Mouse (Mus musculus) liver, embryonic 13.5 days (tissue): ENCODE results near the gene Nudt4. TPM values are rescaled to one million over a fixed set of nuclear protein-coding genes. Genes with fewer than 3 reads are reported as not detected.

ENCODE experiments used
- ATAC-seq: fragments of 200-750 bp; cut with Nextera tagmentation; 2 replicates; pipeline ENCODE4 v1.8.0; 2017; ENCODE audit warnings: low read depth, mild to moderate bottlenecking, moderate number of reproducible peaks, moderate library complexity
- DNase-seq: peaks from one replicate; pipeline ENCODE4 v3.0.0; 2022
- H3K27ac ChIP-seq: fragments of 300-500 bp; sonication (generic); 2 replicates; pipeline ENCODE4 v1.5.1; 2015; ENCODE audit warnings: moderate library complexity, mild to moderate bottlenecking, inconsistent platforms
- H3K27me3 ChIP-seq: fragments of 300-500 bp; sonication (generic); 2 replicates; pipeline ENCODE4 v1.6.1; 2015; ENCODE audit warnings: mild to moderate bottlenecking, inconsistent platforms
- H3K36me3 ChIP-seq: fragments of 300-500 bp; sonication (generic); 2 replicates; pipeline ENCODE4 v1.6.1; 2015; ENCODE audit warnings: mild to moderate bottlenecking, inconsistent platforms
- H3K4me1 ChIP-seq: fragments of 300-500 bp; sonication (generic); replicated peaks from 2 replicates; pipeline ENCODE4 v1.6.1; 2015; ENCODE audit warnings: inconsistent platforms
- H3K4me2 ChIP-seq: fragments of 300-500 bp; sonication (generic); 2 replicates; pipeline ENCODE4 v1.6.1; 2015; ENCODE audit warnings: inconsistent platforms, mild to moderate bottlenecking, moderate library complexity
- H3K4me3 ChIP-seq: fragments of 300-500 bp; sonication (generic); replicated peaks from 2 replicates; pipeline ENCODE4 v1.5.1; 2015; ENCODE audit warnings: mild to moderate bottlenecking, inconsistent platforms
- H3K9ac ChIP-seq: fragments of 300-500 bp; sonication (generic); 2 replicates; pipeline ENCODE4 v1.6.1; 2015; ENCODE audit warnings: mild to moderate bottlenecking, inconsistent platforms
- H3K9me3 ChIP-seq: fragments of 300-500 bp; sonication (generic); replicated peaks from 2 replicates; pipeline ENCODE4 v1.6.1; 2016; ENCODE audit warnings: inconsistent platforms
- WGBS: fragments of 180-500 bp; shearing (Covaris S2); methylation state at CpG from one replicate; pipeline ENCODE4 v1.1.7; 2015; ENCODE audit not compliant: insufficient replicate concordance; 5-methylcytosine and 5-hydroxymethylcytosine counted together
- polyA plus RNA-seq: library from polyadenylated mRNA; unstranded; fragments of >200 nt; fragmentation: Nextera tagmentation; extraction: Ambion mirVana; gene quantifications from 2 replicates; pipeline ENCODE4 v1.2.1, GENCODE M21; 2015

Nudt4 gene
- polyA plus RNA-seq, 1 experiment from 2014 or later: 81.7 TPM

DNA sequence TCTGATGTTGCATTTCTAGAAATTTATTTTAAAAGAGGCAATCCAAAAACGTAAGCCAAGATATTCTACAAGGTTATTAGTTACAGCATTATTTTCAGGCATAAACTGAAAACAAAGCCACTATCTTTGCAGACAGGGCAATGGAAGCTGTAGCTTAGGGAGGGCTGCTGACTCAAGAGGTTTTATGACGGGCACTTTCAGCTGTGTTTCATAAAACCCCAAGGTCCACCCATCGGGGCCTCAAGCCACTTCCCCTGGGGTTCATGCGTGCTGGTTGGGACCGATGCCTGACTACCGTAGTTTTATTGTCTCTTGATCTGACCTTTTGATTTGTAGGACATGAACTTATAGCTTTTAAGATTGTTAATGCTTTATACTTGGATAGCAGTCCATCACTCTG lies 26.2 kb upstream of the Nudt4 start:
- no peak overlapping the region for H3K4me3 ChIP-seq
- 55% methylated on average over 6 of the region's 6 CpGs for WGBS
- no peaks in the 10 kb centered on the region for H3K27me3 ChIP-seq
- no peak overlapping the region for H3K27ac ChIP-seq
- no peaks in the 10 kb centered on the region for H3K9me3 ChIP-seq
- no peaks in the 10 kb centered on the region for H3K36me3 ChIP-seq
- no peak overlapping the region for H3K9ac ChIP-seq
- peaks cover 9% of the 10 kb centered on the region for H3K4me1 ChIP-seq
- no peak overlapping the region for H3K4me2 ChIP-seq
- no peak for ATAC-seq
- no peak for DNase-seq

- H3K27me3 ChIP-seq: no peaks in the 10 kb centered on the region
- no peak overlapping the region for H3K27ac ChIP-seq
- H3K9me3 ChIP-seq: no peaks in the 10 kb centered on the region
- H3K9ac ChIP-seq: no peak overlapping the region
- H3K4me2 ChIP-seq: no peak overlapping the region
- DNase-seq: no peak
- H3K4me3 ChIP-seq: no peak overlapping the region
- ATAC-seq: no peak
- 75% methylated on average over 4 of the region's 4 CpGs for WGBS
- H3K4me1 ChIP-seq: peaks cover 6% of the 10 kb centered on the region
- no peaks in the 10 kb centered on the region for H3K36me3 ChIP-seq
These were observed 25.2 kb upstream of the Nudt4 start for GRCm38 (mm10) chr10:95589196-95589595.

GRCm38 (mm10) chr10:95587509-95588220 lies 23.7 kb upstream of the Nudt4 start:
- no peak for DNase-seq
- no peaks in the 10 kb centered on the region for H3K4me1 ChIP-seq
- ATAC-seq: no peak

DNA sequence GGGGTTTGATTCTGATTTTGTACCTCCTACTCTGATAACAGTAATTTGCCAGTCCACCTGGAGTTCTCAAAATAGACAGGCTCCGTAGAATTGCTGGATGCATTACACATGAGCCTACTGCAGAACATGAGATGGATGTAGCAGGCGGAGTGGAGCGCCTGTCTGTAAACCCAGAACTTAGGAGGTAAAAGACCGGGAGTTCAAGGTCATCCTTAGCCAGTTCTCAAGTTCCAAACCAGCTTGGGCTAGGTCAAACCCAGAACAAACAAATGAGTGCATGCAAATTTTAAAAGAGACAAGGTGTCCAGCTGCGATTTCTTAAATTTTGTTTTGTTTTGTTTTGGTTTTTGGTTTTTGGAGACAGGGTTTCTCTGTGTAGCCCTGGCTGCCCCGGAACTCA lies 21.6 kb upstream of the Nudt4 start:
- no peaks in the 10 kb centered on the region for H3K4me1 ChIP-seq
- no peaks in the 10 kb centered on the region for H3K27me3 ChIP-seq
- H3K36me3 ChIP-seq: no peaks in the 10 kb centered on the region
- no peak for ATAC-seq
- no peak overlapping the region for H3K27ac ChIP-seq
- no peaks in the 10 kb centered on the region for H3K9me3 ChIP-seq
- 78% methylated on average over 6 of the region's 6 CpGs for WGBS
- H3K4me2 ChIP-seq: no peak overlapping the region
- no peak overlapping the region for H3K9ac ChIP-seq
- no peak for DNase-seq
- no peak overlapping the region for H3K4me3 ChIP-seq

More at GRCm38 (mm10) chr10:95587509-95588220, 23.7 kb upstream of the Nudt4 start:
- Histone ChIP-seq H3K9me3 (no peaks in the 10 kb centered on the region), H3K4me3 (no peak overlapping the region), H3K27ac (no peak overlapping the region), H3K4me2 (no peak overlapping the region), H3K27me3 (no peaks in the 10 kb centered on the region), H3K9ac (no peak overlapping the region), H3K36me3 (no peaks in the 10 kb centered on the region)
- 60% methylated on average over 8 of the region's 8 CpGs for WGBS

DNA sequence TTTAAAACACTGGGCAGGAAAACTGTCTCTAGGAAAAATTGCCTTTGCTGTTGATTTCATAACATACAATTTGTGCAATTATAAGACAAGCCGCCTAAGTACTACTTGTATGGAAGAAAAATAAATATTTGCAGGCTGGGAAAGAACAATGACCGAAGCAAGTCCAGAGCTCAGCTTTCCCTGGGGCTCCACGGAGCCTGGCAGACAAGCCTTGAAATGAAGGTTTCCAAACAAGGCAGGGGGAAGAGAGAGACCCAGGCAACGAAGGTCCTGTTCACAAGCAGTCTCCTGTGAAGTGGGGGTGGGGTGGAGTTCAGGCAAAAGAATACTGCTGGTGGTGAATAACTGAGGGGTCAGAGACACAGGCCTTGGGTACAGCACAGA lies 13.6 kb upstream of the Nudt4 start:
- ATAC-seq: no peak
- no peak overlapping the region for H3K27ac ChIP-seq
- no peaks in the 10 kb centered on the region for H3K9me3 ChIP-seq
- WGBS: 48% methylated on average over 4 of the region's 4 CpGs
- H3K27me3 ChIP-seq: no peaks in the 10 kb centered on the region
- no peak overlapping the region for H3K9ac ChIP-seq
- H3K36me3 ChIP-seq: no peaks in the 10 kb centered on the region
- peaks cover 22% of the 10 kb centered on the region for H3K4me1 ChIP-seq
- DNase-seq: no peak
- H3K4me2 ChIP-seq: no peak overlapping the region
- H3K4me3 ChIP-seq: no peak overlapping the region

GRCm38 (mm10) chr10:95576876-95577566 lies 13.1 kb upstream of the Nudt4 start:
- Histone ChIP-seq H3K36me3 (no peaks in the 10 kb centered on the region), H3K9me3 (no peaks in the 10 kb centered on the region), H3K27me3 (no peaks in the 10 kb centered on the region), H3K27ac (no peak overlapping the region), H3K4me2 (no peak overlapping the region), H3K9ac (no peak overlapping the region), H3K4me1 (peaks cover 22% of the 10 kb centered on the region), H3K4me3 (no peak overlapping the region)
- WGBS: 46% methylated on average over 14 of the region's 14 CpGs
- DNase-seq (no peak), ATAC-seq (no peak)

- Histone ChIP-seq H3K27me3 (no peaks in the 10 kb centered on the region), H3K9me3 (no peaks in the 10 kb centered on the region), H3K36me3 (no peaks in the 10 kb centered on the region), H3K9ac (no peak overlapping the region), H3K4me1 (peaks cover 25% of the 10 kb centered on the region), H3K4me3 (no peak overlapping the region), H3K4me2 (no peak overlapping the region), H3K27ac (no peak overlapping the region)
- WGBS: 71% methylated on average over 10 of the region's 10 CpGs
- no peak for DNase-seq
- ATAC-seq: no peak
These were observed 12.0 kb upstream of the Nudt4 start for GRCm38 (mm10) chr10:95575839-95576380.

DNA sequence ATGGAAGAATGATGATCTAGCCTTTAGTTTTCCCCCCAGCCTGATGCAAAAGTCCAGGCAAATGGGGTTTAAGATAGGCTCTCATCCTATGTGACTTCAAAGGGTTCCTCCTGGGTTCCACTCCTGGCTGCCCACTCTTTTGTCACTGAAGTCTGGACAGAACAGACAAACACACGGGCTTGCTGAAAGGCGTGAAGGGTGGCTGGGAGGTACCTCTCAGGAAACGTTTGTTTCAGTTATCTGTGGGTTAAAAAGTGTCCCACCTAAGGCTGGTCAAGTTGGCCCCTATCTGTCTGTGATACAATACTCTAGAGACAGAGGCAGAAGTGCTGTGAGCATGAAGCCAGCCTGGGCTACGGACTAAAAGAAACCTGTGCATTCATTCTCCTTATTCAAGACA lies 11.0 kb upstream of the Nudt4 start:
- Histone ChIP-seq H3K9me3 (no peaks in the 10 kb centered on the region), H3K27ac (no peak overlapping the region), H3K4me1 (peaks cover 32% of the 10 kb centered on the region), H3K4me2 (no peak overlapping the region), H3K4me3 (no peak overlapping the region), H3K9ac (0 out of 2 replicates have a peak overlapping the region, but pooled peaks have one; percentile 7), H3K36me3 (no peaks in the 10 kb centered on the region), H3K27me3 (no peaks in the 10 kb centered on the region)
- peak; percentile 33; the same call in 1 of the 2 replicates for ATAC-seq
- no peak for DNase-seq
- WGBS: 30% methylated on average over 4 of the region's 4 CpGs

- DNase-seq (peak; percentile 79), ATAC-seq (peak; percentile 97)
- Histone ChIP-seq H3K9ac (peak overlapping the region; percentile 58), H3K4me2 (peak overlapping the region; percentile 47), H3K4me3 (no peak overlapping the region), H3K27me3 (no peaks in the 10 kb centered on the region), H3K9me3 (no peaks in the 10 kb centered on the region), H3K27ac (peak overlapping the region; percentile 91), H3K36me3 (no peaks in the 10 kb centered on the region), H3K4me1 (peaks cover 59% of the 10 kb centered on the region)
- 5% methylated on average over 2 of the region's 2 CpGs for WGBS
These were observed 5.5 kb upstream of the Nudt4 start for GRCm38 (mm10) chr10:95569441-95569840.

GRCm38 (mm10) chr10:95568016-95568415 lies 4.1 kb upstream of the Nudt4 start:
- ATAC-seq (no peak), DNase-seq (no peak)
- Histone ChIP-seq H3K9me3 (no peaks in the 10 kb centered on the region), H3K27ac (peak overlapping the region; percentile 91), H3K4me3 (0 out of 2 replicates have a peak overlapping the region, but pooled peaks have one; percentile 6), H3K9ac (peak overlapping the region; percentile 72), H3K27me3 (no peaks in the 10 kb centered on the region), H3K36me3 (no peaks in the 10 kb centered on the region), H3K4me2 (peak overlapping the region; percentile 63), H3K4me1 (peaks cover 60% of the 10 kb centered on the region)
- WGBS: 87% methylated on average over 6 of the region's 6 CpGs

GRCm38 (mm10) chr10:95567550-95567949 lies 3.6 kb upstream of the Nudt4 start:
- H3K9ac ChIP-seq: peak overlapping the region; percentile 72; the same call in 1 of the 2 replicates
- ATAC-seq: no peak
- H3K4me1 ChIP-seq: peaks cover 60% of the 10 kb centered on the region
- no peak for DNase-seq
- no peaks in the 10 kb centered on the region for H3K9me3 ChIP-seq
- WGBS: 77% methylated on average over 5 of the region's 5 CpGs
- H3K4me3 ChIP-seq: no peak overlapping the region
- H3K4me2 ChIP-seq: no peak overlapping the region
- no peaks in the 10 kb centered on the region for H3K27me3 ChIP-seq
- H3K27ac ChIP-seq: peak overlapping the region; percentile 91
- H3K36me3 ChIP-seq: no peaks in the 10 kb centered on the region
